In genomic region chr1:156686025-156686661, GRCm38 (mm10) we compare ENCODE assay signal across 22 mouse cellular contexts. TPM values are rescaled to one million over a fixed set of nuclear protein-coding genes. Genes with fewer than 3 reads are reported as not detected.
DNase-seq lines count a peak whose midpoint lies in the region; ATAC-seq lines count a peak whose summit lies in the region.
"Had no signal": no experiment of that assay in that cellular context is flagged by ENCODE, and none has a peak within 500 bp of the region (broad histone marks: within the 10 kb centered on the region; RNA-seq: fewer than 3 reads in every experiment).

No protein-coding gene starts in this region.

- no peaks in the 10 kb centered on the region for H3K27me3 ChIP-seq in kidney, embryonic 14.5 days (ENCODE audit: control insufficient read depth, insufficient read depth, low read length)
- H3K27me3 ChIP-seq in kidney, embryonic 16.5 days (ENCODE audit: insufficient read depth, low read length), result no peaks in the 10 kb centered on the region
- H3K27me3 ChIP-seq: embryonic facial prominence, embryonic 13.5 days; embryonic facial prominence, embryonic 15.5 days; forebrain, embryonic 12.5 days had no signal

- H3K4me3 ChIP-seq in kidney, embryonic 14.5 days (ENCODE audit: low read length), result no peak overlapping the region
- no peak overlapping the region for H3K4me3 ChIP-seq in kidney, embryonic 16.5 days (ENCODE audit: low read length)
- H3K4me3 ChIP-seq: embryonic facial prominence, embryonic 13.5 days; embryonic facial prominence, embryonic 15.5 days; erythroblast, embryonic 14.5 days; forebrain, embryonic 10.5 days; forebrain, embryonic 12.5 days had no signal

- no peaks in the 10 kb centered on the region for H3K9me3 ChIP-seq in kidney, embryonic 14.5 days (ENCODE audit: control insufficient read depth, low read length)
- H3K9me3 ChIP-seq in kidney, embryonic 16.5 days (ENCODE audit: low read length), result no peaks in the 10 kb centered on the region
- H3K9me3 ChIP-seq: embryonic facial prominence, embryonic 13.5 days; embryonic facial prominence, embryonic 15.5 days; forebrain, embryonic 10.5 days; forebrain, embryonic 12.5 days had no signal

- 0 out of 2 replicates have a peak, but pooled peaks cover 6% of the 10 kb centered on the region for H3K4me1 ChIP-seq in kidney, embryonic 14.5 days (ENCODE audit: control insufficient read depth, insufficient read depth, low read length)
- H3K4me1 ChIP-seq in kidney, embryonic 16.5 days (ENCODE audit: insufficient read depth, low read length), result peaks cover 17% of the 10 kb centered on the region
- H3K4me1 ChIP-seq: embryonic facial prominence, embryonic 13.5 days; embryonic facial prominence, embryonic 15.5 days; forebrain, embryonic 12.5 days had no signal

- H3K36me3 ChIP-seq in kidney, embryonic 14.5 days (ENCODE audit: control insufficient read depth, insufficient read depth, low read length), result peaks cover 67% of the 10 kb centered on the region
- H3K36me3 ChIP-seq in kidney, embryonic 16.5 days (ENCODE audit: insufficient read depth, low read length), result peaks cover 45% of the 10 kb centered on the region

- H3K9ac ChIP-seq in kidney, embryonic 14.5 days (ENCODE audit: low read depth, low read length), result no peak overlapping the region; the same call in 1 of the 2 replicates
- H3K9ac ChIP-seq in kidney, embryonic 16.5 days (replicated peaks; ENCODE audit: low read length), result no peak overlapping the region
- H3K9ac ChIP-seq: embryonic facial prominence, embryonic 13.5 days; embryonic facial prominence, embryonic 15.5 days; forebrain, embryonic 12.5 days had no signal

- peak; percentile 37; the same call in 1 of the 2 replicates for ATAC-seq in kidney, embryonic 14.5 days (ENCODE audit: low FRiP score, low TSS enrichment)
- peak; percentile 81 for ATAC-seq in kidney, embryonic 16.5 days (ENCODE audit: low FRiP score, low TSS enrichment)
- ATAC-seq: forebrain, embryonic 14.5 days had no signal

- 39% methylated on average over 7 of the region's 7 CpGs for WGBS in kidney, embryonic 14.5 days
- WGBS in kidney, embryonic 16.5 days, result 34% methylated on average over 7 of the region's 7 CpGs

- H3K4me2 ChIP-seq in kidney, embryonic 14.5 days (replicated peaks; ENCODE audit: low read depth, low read length), result no peak overlapping the region
- H3K4me2 ChIP-seq in kidney, embryonic 16.5 days (replicated peaks; ENCODE audit: low read depth, low read length), result no peak overlapping the region
- H3K4me2 ChIP-seq: embryonic facial prominence, embryonic 13.5 days; embryonic facial prominence, embryonic 15.5 days; forebrain, embryonic 12.5 days had no signal

- no peak for DNase-seq in kidney, adult 9 months
- DNase-seq in kidney, adult 11 months, result no peak
- DNase-seq in testis, postnatal 10 days (ENCODE audit: low spot score), result peak; percentile 4
- DNase-seq in testis, postnatal 14 days (ENCODE audit: low spot score), result no peak
- DNase-seq: adrenal gland, adult 2 months; adrenal gland, postnatal 10 days; adrenal gland, postnatal 25 days; cerebellum, adult 11 months; cerebellum, adult 18-20 months; cerebellum, adult 8-10 months; cerebellum, adult 9-11 months; cerebellum, postnatal 14 days; cerebellum, postnatal 36 days; embryo, embryonic 11 days had no signal

- H3K27ac ChIP-seq in kidney, embryonic 14.5 days (ENCODE audit: low read depth, low read length), result peak overlapping the region; percentile 59; the same call in 1 of the 2 replicates
- peak overlapping the region; percentile 76 for H3K27ac ChIP-seq in kidney, embryonic 16.5 days (ENCODE audit: low read length)
- H3K27ac ChIP-seq: embryonic facial prominence, embryonic 13.5 days; embryonic facial prominence, embryonic 15.5 days; forebrain, embryonic 10.5 days; forebrain, embryonic 12.5 days had no signal

RNA-seq across cellular contexts. Expression of gene Tor3a, which starts 12.0 kb away (rescaled TPM):
- polyA plus RNA-seq in kidney, embryonic 14.5 days (2014; fragmentation: Nextera tagmentation; extraction: Ambion mirVana), result 15.5 and 21.1 TPM in 2 replicates
- polyA plus RNA-seq in kidney, embryonic 16.5 days (2015; fragmentation: Nextera tagmentation; extraction: Ambion mirVana), result 19.5 and 19.6 TPM in 2 replicates
- polyA plus RNA-seq: erythroblast, embryonic 14.5 days had no signal

RNA-seq across cellular contexts. Expression of gene Fam20b, which starts 32.7 kb away (rescaled TPM):
- polyA plus RNA-seq in kidney, embryonic 14.5 days (2014; fragmentation: Nextera tagmentation; extraction: Ambion mirVana), result 24.3 and 37.3 TPM in 2 replicates
- 29.8 and 36.6 TPM in 2 replicates for polyA plus RNA-seq in kidney, embryonic 16.5 days (2015; fragmentation: Nextera tagmentation; extraction: Ambion mirVana)
